Mouse (Mus musculus) kidney, adult 2 months (tissue): Measurements from ENCODE around the gene Fam214a. TPM values are rescaled to one million over a fixed set of nuclear protein-coding genes. Genes with fewer than 3 reads are reported as not detected.

Experiments
- DNase-seq: peaks from one replicate; pipeline ENCODE4 v3.0.0; 2021
- H3K27ac ChIP-seq: fragments of 200-500 bp; 2 replicates; pipeline ENCODE4 v1.5.1; 2012; ENCODE audit warnings: low read depth, low read length, control low read depth, inconsistent platforms; ENCODE audit not compliant: insufficient read depth
- H3K27me3 ChIP-seq: fragments of 200-500 bp; replicated peaks from 2 replicates; pipeline ENCODE4 v1.6.1; 2012; ENCODE audit warnings: mild to moderate bottlenecking, moderate library complexity, low read length, inconsistent platforms; ENCODE audit not compliant: control insufficient read depth, insufficient read depth
- H3K36me3 ChIP-seq: fragments of 200-500 bp; 2 replicates; pipeline ENCODE4 v1.6.1; 2012; ENCODE audit warnings: mild to moderate bottlenecking, moderate library complexity, low read length, inconsistent platforms; ENCODE audit not compliant: control insufficient read depth, insufficient read depth
- H3K4me1 ChIP-seq: fragments of 200-500 bp; 2 replicates; pipeline ENCODE4 v1.6.1; 2011; ENCODE audit warnings: low read length; ENCODE audit not compliant: control insufficient read depth, insufficient read depth
- H3K4me3 ChIP-seq: fragments of 200-500 bp; 2 replicates; pipeline ENCODE4 v1.5.1; 2011; ENCODE audit warnings: mild to moderate bottlenecking, low read depth, low read length, control low read depth; ENCODE audit not compliant: insufficient read depth
- CTCF ChIP-seq: fragments of 200-500 bp; conservative IDR thresholded peaks from 2 replicates; pipeline ENCODE4 v1.5.1; 2011; ENCODE audit warnings: low read depth, mild to moderate bottlenecking, control low read depth, low read length, moderate library complexity, mixed read lengths; ENCODE audit not compliant: insufficient read depth, insufficient read length
- POLR2A ChIP-seq: fragments of 200-500 bp; IDR thresholded peaks from one replicate; pipeline ENCODE4 v1.6.1; 2011; ENCODE audit warnings: low read depth, low read length, control low read depth
- WGBS: fragments of 180-500 bp; shearing (Covaris S2); methylation state at CpG from one replicate; pipeline ENCODE4 v1.1.7; 2018; 5-methylcytosine and 5-hydroxymethylcytosine counted together
- polyA plus RNA-seq: library from polyadenylated mRNA; depleted of rRNA; stranded (reverse); fragments of >200 nt; gene quantifications from 2 replicates; pipeline ENCODE4 v1.2.3, GENCODE M21; 2012

Fam214a gene
- polyA plus RNA-seq, 1 experiment = 12.1 TPM

DNA sequence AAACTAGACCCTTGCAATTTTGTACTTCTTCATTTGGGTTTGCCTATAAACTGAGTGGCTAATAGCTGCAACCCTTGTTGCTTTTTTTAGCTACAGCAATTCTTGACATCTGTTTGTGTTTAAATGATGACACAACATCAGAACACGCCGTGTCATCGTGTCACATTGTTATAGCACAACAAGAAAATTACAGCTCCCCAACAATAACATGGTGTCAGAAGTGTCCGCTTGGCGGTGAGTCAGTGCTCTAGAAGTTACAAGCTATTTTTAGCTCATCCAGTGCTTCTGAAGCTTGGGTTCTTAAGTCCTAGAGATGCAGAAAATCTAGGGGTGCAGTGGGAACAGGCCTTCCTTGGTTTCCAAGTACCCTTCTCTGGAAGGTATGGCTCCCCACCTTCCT lies 578 bp upstream of the Fam214a start:
- Histone ChIP-seq H3K27me3 (no peaks in the 10 kb centered on the region), H3K27ac (peak overlapping the region; percentile 24; the same call in 1 of the 2 replicates), H3K4me1 (peaks cover 9% of the 10 kb centered on the region; the same call in 1 of the 2 replicates), H3K36me3 (no peaks in the 10 kb centered on the region), H3K4me3 (peak overlapping the region; percentile 85; the same call in 1 of the 2 replicates)
- DNase-seq = no peak
- TF ChIP-seq POLR2A (no peak), CTCF (no peak)
- 45% methylated on average over 5 of the region's 5 CpGs for WGBS

DNA sequence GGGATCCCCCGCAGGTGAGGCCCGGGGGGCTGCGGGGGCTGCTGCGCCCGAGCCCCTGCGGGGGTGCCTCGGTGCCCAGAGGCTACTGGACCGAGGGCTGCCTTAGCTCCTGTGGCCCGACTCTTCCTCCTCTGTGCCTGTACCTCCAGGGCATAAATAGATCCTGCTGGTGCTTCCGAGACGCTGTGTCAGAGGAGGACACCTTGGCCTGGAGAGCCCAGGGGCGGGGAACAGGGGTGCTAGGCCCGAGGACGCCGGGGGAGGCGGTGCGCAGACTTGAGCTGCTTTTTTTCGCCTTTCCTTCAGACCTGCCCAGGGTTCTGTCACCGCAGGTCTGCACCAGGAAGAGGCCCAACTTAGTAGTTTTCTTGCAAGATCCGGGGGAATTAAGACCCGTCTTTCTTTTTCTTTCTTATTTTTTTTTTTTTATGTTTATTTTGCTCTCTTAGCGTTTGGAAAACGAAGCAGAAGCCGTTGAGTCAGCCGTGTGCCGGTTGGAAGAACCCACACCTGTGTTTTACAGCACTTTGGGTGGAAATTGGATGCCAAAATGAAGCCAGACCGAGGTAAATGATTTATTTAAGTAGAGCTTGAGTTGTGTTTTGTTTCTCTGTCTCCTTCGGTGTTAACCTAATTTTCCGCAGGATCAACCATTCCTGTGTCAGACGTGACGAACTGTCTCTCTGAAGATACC lies 728 bp downstream of the Fam214a start:
- DNase-seq = peak; percentile 83
- WGBS = 4% methylated on average over 31 of the region's 31 CpGs
- Histone ChIP-seq H3K36me3 (peaks cover 2% of the 10 kb centered on the region; the same call in 1 of the 2 replicates), H3K27ac (peak overlapping the region; percentile 88), H3K27me3 (no peaks in the 10 kb centered on the region), H3K4me1 (peaks cover 9% of the 10 kb centered on the region; the same call in 1 of the 2 replicates), H3K4me3 (peak overlapping the region; percentile 85)
- no peak for TF ChIP-seq POLR2A
- TF ChIP-seq CTCF = no peak; the same call in 1 of the 2 replicates

DNA sequence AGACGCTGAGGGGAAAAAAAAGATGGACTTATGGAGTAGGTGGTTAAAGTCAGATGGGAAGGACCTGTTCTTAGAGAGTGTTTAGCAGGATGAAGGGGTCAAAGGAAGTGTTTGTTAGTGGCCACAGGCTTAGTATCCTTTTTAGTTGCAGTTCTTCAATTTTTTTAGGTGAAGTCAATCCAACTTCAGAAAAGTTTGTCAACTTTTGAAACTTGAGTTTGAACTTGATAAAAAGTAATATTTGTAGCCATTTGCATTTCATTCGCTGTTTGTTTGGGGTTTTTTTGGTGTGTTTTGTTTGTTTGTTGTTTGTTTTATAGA lies 1.2 kb downstream of the Fam214a start:
- Histone ChIP-seq H3K27ac (peak overlapping the region; percentile 88), H3K27me3 (no peaks in the 10 kb centered on the region), H3K4me3 (peak overlapping the region; percentile 85), H3K36me3 (peaks cover 2% of the 10 kb centered on the region; the same call in 1 of the 2 replicates), H3K4me1 (peaks cover 9% of the 10 kb centered on the region; the same call in 1 of the 2 replicates)
- no peak for DNase-seq
- no peak for TF ChIP-seq POLR2A
- no peak for TF ChIP-seq CTCF
- WGBS = 47% methylated on average over 2 of the region's 2 CpGs

DNA sequence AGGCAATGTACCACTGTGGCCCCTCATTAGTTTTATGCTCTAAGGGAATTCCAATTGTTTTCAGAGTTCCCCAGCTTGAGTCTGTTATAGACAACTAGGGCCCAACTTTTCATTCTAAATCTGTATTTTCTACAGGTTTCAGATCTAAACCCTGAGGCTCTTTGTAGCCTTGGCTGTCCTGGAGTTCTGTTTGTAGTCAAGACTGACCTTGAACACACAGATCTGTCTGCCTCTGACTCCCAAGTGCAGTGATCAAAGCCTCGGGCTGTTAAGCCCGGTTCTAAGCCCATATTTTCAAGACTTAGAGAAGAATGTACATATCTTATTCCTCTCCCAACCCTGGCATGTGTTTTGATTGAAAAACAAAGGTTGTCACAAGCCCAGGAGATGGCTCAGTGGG lies 1.7 kb downstream of the Fam214a start:
- H3K27ac ChIP-seq = peak overlapping the region; percentile 3; the same call in 1 of the 2 replicates
- peaks cover 9% of the 10 kb centered on the region; the same call in 1 of the 2 replicates for H3K4me1 ChIP-seq
- no peak for TF ChIP-seq CTCF
- TF ChIP-seq POLR2A = no peak
- H3K4me3 ChIP-seq = 0 out of 2 replicates have a peak overlapping the region, but pooled peaks have one; percentile 17
- 52% methylated on average over 2 of the region's 2 CpGs for WGBS
- H3K27me3 ChIP-seq = no peaks in the 10 kb centered on the region
- DNase-seq = no peak
- peaks cover 2% of the 10 kb centered on the region; the same call in 1 of the 2 replicates for H3K36me3 ChIP-seq

DNA sequence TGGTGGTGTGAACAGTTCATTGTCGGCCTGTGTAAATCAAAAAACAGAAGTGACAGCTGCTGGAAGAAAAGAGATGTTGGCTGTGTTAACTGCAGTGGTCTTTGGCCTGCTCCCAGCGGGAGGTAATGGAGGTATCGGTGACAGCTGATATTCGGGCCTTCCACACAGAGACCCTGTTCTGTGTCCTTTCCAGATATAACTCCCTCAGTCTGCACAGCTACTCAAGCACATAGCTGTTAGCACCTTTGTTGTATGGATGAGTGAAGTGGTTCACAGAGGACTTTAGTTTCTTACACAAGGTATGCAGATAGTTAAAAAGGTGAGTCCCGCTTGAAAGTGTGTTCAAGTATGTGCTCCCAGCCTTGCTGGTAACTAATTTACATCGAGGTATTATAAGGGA lies 7.9 kb downstream of the Fam214a start:
- 69% methylated on average over 6 of the region's 6 CpGs for WGBS

DNA sequence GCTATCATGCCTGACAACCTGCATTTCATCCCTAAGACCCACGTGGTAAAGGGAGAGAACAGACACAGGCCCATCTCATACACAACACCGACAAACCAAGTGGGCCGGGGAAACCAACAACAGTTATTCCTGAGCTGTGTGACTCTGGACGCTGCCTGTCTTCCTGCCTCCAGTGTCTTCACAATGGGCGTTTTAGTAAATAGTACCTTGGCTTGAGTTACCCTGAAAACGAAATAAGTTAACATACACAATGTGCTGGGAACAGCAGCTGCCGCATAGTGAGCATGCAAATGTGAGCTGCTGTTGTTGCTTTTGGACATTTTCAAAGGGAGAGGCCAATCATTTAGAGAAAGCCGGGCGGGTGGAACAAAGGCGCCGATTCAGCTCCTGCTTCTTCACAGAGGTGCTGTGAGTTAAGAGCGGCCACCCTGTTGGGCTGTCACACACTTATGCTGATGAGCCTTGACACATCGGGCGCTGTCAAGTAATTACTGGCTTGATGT lies 8.4 kb downstream of the Fam214a start:
- Histone ChIP-seq H3K27ac (no peak overlapping the region), H3K4me1 (peaks cover 5% of the 10 kb centered on the region; the same call in 1 of the 2 replicates), H3K36me3 (peaks cover 2% of the 10 kb centered on the region; the same call in 1 of the 2 replicates), H3K27me3 (no peaks in the 10 kb centered on the region), H3K4me3 (no peak overlapping the region)
- DNase-seq = no peak
- TF ChIP-seq CTCF = no peak
- TF ChIP-seq POLR2A = no peak
- 53% methylated on average over 14 of the region's 14 CpGs for WGBS

More for the DNA sequence above, 7.9 kb downstream of the Fam214a start:
- H3K4me1 ChIP-seq = peaks cover 5% of the 10 kb centered on the region; the same call in 1 of the 2 replicates
- TF ChIP-seq CTCF (no peak), POLR2A (no peak)
- no peaks in the 10 kb centered on the region for H3K27me3 ChIP-seq
- peaks cover 2% of the 10 kb centered on the region; the same call in 1 of the 2 replicates for H3K36me3 ChIP-seq
- DNase-seq = no peak
- no peak overlapping the region for H3K27ac ChIP-seq
- H3K4me3 ChIP-seq = no peak overlapping the region

DNA sequence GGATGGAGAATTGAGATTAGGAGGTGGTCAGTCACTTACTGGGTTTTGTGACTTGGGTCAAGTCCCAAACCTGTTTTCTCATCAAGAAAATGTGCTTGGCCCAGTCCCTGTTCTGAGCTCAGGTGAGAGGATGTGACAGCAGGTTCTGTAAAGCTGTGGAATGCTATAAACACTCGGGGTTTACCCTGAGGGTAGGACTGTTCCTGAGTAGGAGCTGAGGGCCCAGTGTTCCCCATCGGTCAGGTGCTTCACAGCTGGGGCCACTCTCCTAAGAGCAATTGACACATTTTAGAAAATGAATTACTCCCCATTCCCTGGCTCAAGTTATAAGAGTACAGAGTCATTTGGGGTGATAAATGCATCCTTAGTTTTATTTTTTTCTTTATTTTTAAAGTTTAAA lies 11.3 kb downstream of the Fam214a start:
- TF ChIP-seq POLR2A = no peak
- TF ChIP-seq CTCF = no peak
- no peak overlapping the region for H3K27ac ChIP-seq
- H3K4me3 ChIP-seq = no peak overlapping the region
- H3K36me3 ChIP-seq = no peaks in the 10 kb centered on the region; the same call in 1 of the 2 replicates
- WGBS = 43% methylated on average over 2 of the region's 2 CpGs
- H3K4me1 ChIP-seq = peaks cover 20% of the 10 kb centered on the region; the same call in 1 of the 2 replicates
- peak; percentile 75 for DNase-seq
- no peaks in the 10 kb centered on the region for H3K27me3 ChIP-seq
